Mouse (Mus musculus): ENCODE measurements around the gene Zfp810.

GRCm38 (mm10) chr9:22244242-22244641 lies 63.2 kb downstream of the Zfp810 start:
- TF ChIP-seq POLR2A (IDR thresholded peaks at IDR 0.05; ENCODE audit: extremely low read depth, insufficient read depth, low read length) = no peak
- TF ChIP-seq CTCF (IDR thresholded peaks at IDR 0.05; ENCODE audit: low read depth, low read length) = no peak
